Mouse (Mus musculus): ENCODE measurements around the gene Emilin1. TPM values are rescaled to one million over a fixed set of nuclear protein-coding genes. Genes with fewer than 3 reads are reported as not detected.

Gene Emilin1
- 179 and 187 TPM in 2 replicates for polyA plus RNA-seq (2016; fragmentation: Nextera tagmentation; extraction: Ambion mirVana)

GRCm38 (mm10) chr5:30913060-30913841, at the start of gene Emilin1:
Gene Emilin1 (plus strand): TSS chr5:30913402.
- Histone ChIP-seq H3K4me2 (peak within 1 kb of the TSS; percentile 74), H3K9ac (peak within 1 kb of the TSS; percentile 75), H3K4me1 (replicated peaks) (peaks cover 89% of the 10 kb centered on the region), H3K9me3 (replicated peaks) (no peaks in the 10 kb centered on the region), H3K27me3 (replicated peaks) (no peaks in the 10 kb centered on the region), H3K4me3 (peak within 1 kb of the TSS; percentile 51), H3K36me3 (peaks cover 17% of the 10 kb centered on the region), H3K27ac (ENCODE audit: poor library complexity, severe bottlenecking) (peak within 1 kb of the TSS; percentile 94)
- WGBS: 19% methylated on average over 13 of the region's 13 CpGs
- ATAC-seq (ENCODE audit: insufficient number of reproducible peaks, low FRiP score): peak; percentile 80

- no peak overlapping the region for H3K27ac ChIP-seq (ENCODE audit: poor library complexity, severe bottlenecking)
- 30% methylated on average over 4 of the region's 4 CpGs for WGBS
These were observed 49.4 kb upstream of the Emilin1 start for GRCm38 (mm10) chr5:30863852-30864251.

GRCm38 (mm10) chr5:30864322-30864721, 48.9 kb upstream of the Emilin1 start:
- 36% methylated on average over 15 of the region's 15 CpGs for WGBS
- H3K9ac ChIP-seq: 0 out of 2 replicates have a peak overlapping the region, but pooled peaks have one; percentile 8

More at GRCm38 (mm10) chr5:30863852-30864251, 49.4 kb upstream of the Emilin1 start:
- H3K9me3 ChIP-seq (replicated peaks): no peaks in the 10 kb centered on the region
- H3K4me1 ChIP-seq (replicated peaks): peaks cover 14% of the 10 kb centered on the region
- 0 out of 2 replicates have a peak overlapping the region, but pooled peaks have one; percentile 8 for H3K9ac ChIP-seq
- no peak overlapping the region for H3K4me3 ChIP-seq
- no peaks in the 10 kb centered on the region for H3K27me3 ChIP-seq (replicated peaks)
- ATAC-seq (ENCODE audit: insufficient number of reproducible peaks, low FRiP score): 0 out of 2 replicates have a peak, but pooled peaks have one; percentile 20
- peak overlapping the region; percentile 0; the same call in 1 of the 2 replicates for H3K4me2 ChIP-seq
- peaks cover 3% of the 10 kb centered on the region; the same call in 1 of the 2 replicates for H3K36me3 ChIP-seq

GRCm38 (mm10) chr5:30866871-30867270, 46.3 kb upstream of the Emilin1 start:
- Histone ChIP-seq H3K27me3 (replicated peaks) (no peaks in the 10 kb centered on the region), H3K9me3 (replicated peaks) (no peaks in the 10 kb centered on the region), H3K4me2 (no peak overlapping the region), H3K4me3 (no peak overlapping the region), H3K36me3 (peaks cover 17% of the 10 kb centered on the region), H3K9ac (no peak overlapping the region), H3K4me1 (replicated peaks) (peaks cover 29% of the 10 kb centered on the region), H3K27ac (ENCODE audit: poor library complexity, severe bottlenecking) (no peak overlapping the region)
- ATAC-seq (ENCODE audit: insufficient number of reproducible peaks, low FRiP score): no peak
- 92% methylated on average over 3 of the region's 3 CpGs for WGBS

More at GRCm38 (mm10) chr5:30864322-30864721, 48.9 kb upstream of the Emilin1 start:
- Histone ChIP-seq H3K4me2 (peak overlapping the region; percentile 0; the same call in 1 of the 2 replicates), H3K27ac (ENCODE audit: poor library complexity, severe bottlenecking) (no peak overlapping the region), H3K27me3 (replicated peaks) (no peaks in the 10 kb centered on the region), H3K36me3 (peaks cover 3% of the 10 kb centered on the region; the same call in 1 of the 2 replicates), H3K4me3 (no peak overlapping the region), H3K4me1 (replicated peaks) (peaks cover 14% of the 10 kb centered on the region), H3K9me3 (replicated peaks) (no peaks in the 10 kb centered on the region)
- ATAC-seq (ENCODE audit: insufficient number of reproducible peaks, low FRiP score): peak; percentile 67

GRCm38 (mm10) chr5:30867712-30868111, 45.5 kb upstream of the Emilin1 start, which contains the start of gene Tmem214:
Gene Tmem214 (plus strand): TSS chr5:30868012.
- Histone ChIP-seq H3K36me3 (peaks cover 26% of the 10 kb centered on the region), H3K4me3 (no peak within 1 kb of the TSS), H3K27ac (ENCODE audit: poor library complexity, severe bottlenecking) (no peak within 1 kb of the TSS), H3K9me3 (replicated peaks) (no peaks in the 10 kb centered on the region), H3K4me1 (replicated peaks) (peaks cover 29% of the 10 kb centered on the region), H3K4me2 (no peak within 1 kb of the TSS), H3K9ac (no peak within 1 kb of the TSS), H3K27me3 (replicated peaks) (no peaks in the 10 kb centered on the region)
- WGBS: 86% methylated on average over 3 of the region's 3 CpGs
- ATAC-seq (ENCODE audit: insufficient number of reproducible peaks, low FRiP score): no peak

- ATAC-seq (ENCODE audit: insufficient number of reproducible peaks, low FRiP score): no peak
- H3K9ac ChIP-seq: peak overlapping the region; percentile 93
- no peak overlapping the region; the same call in 1 of the 2 replicates for H3K27ac ChIP-seq (ENCODE audit: poor library complexity, severe bottlenecking)
- H3K4me2 ChIP-seq: peak overlapping the region; percentile 85
- peaks cover 39% of the 10 kb centered on the region for H3K36me3 ChIP-seq
- H3K27me3 ChIP-seq (replicated peaks): no peaks in the 10 kb centered on the region
- peaks cover 21% of the 10 kb centered on the region for H3K4me1 ChIP-seq (replicated peaks)
- WGBS: 20% methylated on average over 9 of the region's 9 CpGs
- H3K9me3 ChIP-seq (replicated peaks): no peaks in the 10 kb centered on the region
- H3K4me3 ChIP-seq: peak overlapping the region; percentile 93
These were observed 44.2 kb upstream of the Emilin1 start for GRCm38 (mm10) chr5:30868981-30869380.

GRCm38 (mm10) chr5:30869405-30870130, 43.6 kb upstream of the Emilin1 start:
- peaks cover 44% of the 10 kb centered on the region for H3K36me3 ChIP-seq
- peak overlapping the region; percentile 85 for H3K4me2 ChIP-seq
- H3K9ac ChIP-seq: peak overlapping the region; percentile 93
- peak; percentile 93 for ATAC-seq (ENCODE audit: insufficient number of reproducible peaks, low FRiP score)
- under 1% methylated on average over 51 of the region's 63 CpGs for WGBS
- no peaks in the 10 kb centered on the region for H3K27me3 ChIP-seq (replicated peaks)
- H3K4me3 ChIP-seq: peak overlapping the region; percentile 93
- peaks cover 15% of the 10 kb centered on the region for H3K4me1 ChIP-seq (replicated peaks)
- H3K27ac ChIP-seq (ENCODE audit: poor library complexity, severe bottlenecking): peak overlapping the region; percentile 45; the same call in 1 of the 2 replicates
- H3K9me3 ChIP-seq (replicated peaks): no peaks in the 10 kb centered on the region

- WGBS: 21% methylated on average over 2 of the region's 2 CpGs
These were observed 43.1 kb upstream of the Emilin1 start for GRCm38 (mm10) chr5:30870131-30870406.

GRCm38 (mm10) chr5:30872574-30872973, 40.6 kb upstream of the Emilin1 start:
- H3K4me1 ChIP-seq (replicated peaks): peaks cover 15% of the 10 kb centered on the region
- ATAC-seq (ENCODE audit: insufficient number of reproducible peaks, low FRiP score): no peak
- WGBS: 94% methylated on average over 9 of the region's 9 CpGs
- no peak overlapping the region for H3K9ac ChIP-seq
- H3K9me3 ChIP-seq (replicated peaks): no peaks in the 10 kb centered on the region
- H3K27ac ChIP-seq (ENCODE audit: poor library complexity, severe bottlenecking): no peak overlapping the region
- peaks cover 71% of the 10 kb centered on the region for H3K36me3 ChIP-seq
- no peak overlapping the region for H3K4me3 ChIP-seq
- no peaks in the 10 kb centered on the region for H3K27me3 ChIP-seq (replicated peaks)
- no peak overlapping the region for H3K4me2 ChIP-seq

More at GRCm38 (mm10) chr5:30870131-30870406, 43.1 kb upstream of the Emilin1 start:
- peak overlapping the region; percentile 45; the same call in 1 of the 2 replicates for H3K27ac ChIP-seq (ENCODE audit: poor library complexity, severe bottlenecking)
- peak overlapping the region; percentile 85 for H3K4me2 ChIP-seq
- peak overlapping the region; percentile 93 for H3K9ac ChIP-seq
- H3K9me3 ChIP-seq (replicated peaks): no peaks in the 10 kb centered on the region
- H3K4me3 ChIP-seq: peak overlapping the region; percentile 93
- H3K36me3 ChIP-seq: peaks cover 49% of the 10 kb centered on the region
- H3K4me1 ChIP-seq (replicated peaks): peaks cover 15% of the 10 kb centered on the region
- ATAC-seq (ENCODE audit: insufficient number of reproducible peaks, low FRiP score): no peak
- no peaks in the 10 kb centered on the region for H3K27me3 ChIP-seq (replicated peaks)

- H3K4me3 ChIP-seq: no peak overlapping the region
- 83% methylated on average over 7 of the region's 7 CpGs for WGBS
- no peak for ATAC-seq (ENCODE audit: insufficient number of reproducible peaks, low FRiP score)
These were observed 38.8 kb upstream of the Emilin1 start for GRCm38 (mm10) chr5:30874365-30874764.

GRCm38 (mm10) chr5:30878616-30879015, 34.6 kb upstream of the Emilin1 start:
- no peaks in the 10 kb centered on the region for H3K9me3 ChIP-seq (replicated peaks)
- H3K9ac ChIP-seq: no peak overlapping the region
- peaks cover 52% of the 10 kb centered on the region for H3K36me3 ChIP-seq
- H3K27me3 ChIP-seq (replicated peaks): no peaks in the 10 kb centered on the region
- no peak for ATAC-seq (ENCODE audit: insufficient number of reproducible peaks, low FRiP score)
- H3K27ac ChIP-seq (ENCODE audit: poor library complexity, severe bottlenecking): no peak overlapping the region
- no peak overlapping the region for H3K4me3 ChIP-seq
- no peaks in the 10 kb centered on the region for H3K4me1 ChIP-seq (replicated peaks)
- no peak overlapping the region for H3K4me2 ChIP-seq
- WGBS: 45% methylated on average over 6 of the region's 6 CpGs

More at GRCm38 (mm10) chr5:30874365-30874764, 38.8 kb upstream of the Emilin1 start:
- Histone ChIP-seq H3K4me1 (replicated peaks) (peaks cover 15% of the 10 kb centered on the region), H3K27me3 (replicated peaks) (no peaks in the 10 kb centered on the region), H3K36me3 (peaks cover 84% of the 10 kb centered on the region), H3K27ac (ENCODE audit: poor library complexity, severe bottlenecking) (no peak overlapping the region), H3K4me2 (no peak overlapping the region), H3K9me3 (replicated peaks) (no peaks in the 10 kb centered on the region), H3K9ac (no peak overlapping the region)

All from heart, embryonic 12.5 days (tissue).